Mouse (Mus musculus) limb, embryonic 11.5 days (tissue): ENCODE data around the gene Hist1h4j. TPM values are rescaled to one million over a fixed set of nuclear protein-coding genes. Genes with fewer than 3 reads are reported as not detected.
"Not testable (repeated sequence)": the region's sequence is repeated elsewhere in the genome, so short reads cannot be mapped to it uniquely, and the experiment has no call there.

ENCODE experiments used
- ATAC-seq: fragments of 200-750 bp; cut with Nextera tagmentation; 2 replicates; pipeline ENCODE4 v1.8.0; 2017; ENCODE audit warnings: low read depth; ENCODE audit not compliant: insufficient number of reproducible peaks, low FRiP score, low TSS enrichment
- DNase-seq: peaks from one replicate; pipeline ENCODE4 v3.0.0-alpha.2; 2015; ENCODE audit warnings: low spot score
- H3K27ac ChIP-seq: fragments of 300-500 bp; sonication (generic); replicated peaks from 2 replicates; pipeline ENCODE4 v1.5.1; 2014; ENCODE audit warnings: low read depth, mild to moderate bottlenecking, low read length
- H3K27me3 ChIP-seq: fragments of 300-500 bp; sonication (generic); 2 replicates; pipeline ENCODE4 v1.6.1; 2014; ENCODE audit warnings: mild to moderate bottlenecking, low read length, mixed read lengths; ENCODE audit not compliant: control insufficient read depth, insufficient read depth
- H3K36me3 ChIP-seq: fragments of 300-500 bp; sonication (generic); 2 replicates; pipeline ENCODE4 v1.6.1; 2014; ENCODE audit warnings: mild to moderate bottlenecking, low read length, moderate library complexity, mixed read lengths; ENCODE audit not compliant: control insufficient read depth, insufficient read depth
- H3K4me1 ChIP-seq: fragments of 300-500 bp; sonication (generic); 2 replicates; pipeline ENCODE4 v1.6.1; 2014; ENCODE audit warnings: low read length, mixed read lengths; ENCODE audit not compliant: control insufficient read depth, insufficient read depth
- H3K4me2 ChIP-seq: fragments of 300-500 bp; sonication (generic); 2 replicates; pipeline ENCODE4 v1.6.1; 2014; ENCODE audit warnings: low read depth, mild to moderate bottlenecking, moderate library complexity; ENCODE audit not compliant: severe bottlenecking
- H3K4me3 ChIP-seq: fragments of 300-500 bp; sonication (generic); 2 replicates; pipeline ENCODE4 v1.5.1; 2014; ENCODE audit warnings: low read depth, low read length
- H3K9ac ChIP-seq: fragments of 300-500 bp; sonication (generic); 2 replicates; pipeline ENCODE4 v1.6.1; 2014; ENCODE audit warnings: mild to moderate bottlenecking, low read length
- H3K9me3 ChIP-seq: fragments of 300-500 bp; sonication (generic); 2 replicates; pipeline ENCODE4 v1.6.1; 2016; ENCODE audit warnings: low read length; ENCODE audit not compliant: control insufficient read depth
- whole genome bisulfite sequencing: fragments of 180-500 bp; shearing (Covaris S2); extraction: QIAGEN DNeasy Blood & Tissue Kit; methylation state at CpG from one replicate; pipeline ENCODE4 v1.1.7; 2014; 5-methylcytosine and 5-hydroxymethylcytosine counted together
- polyA plus RNA-seq: library from polyadenylated mRNA; unstranded; fragments of >200 nt; fragmentation: Nextera tagmentation; extraction: Ambion mirVana; gene quantifications from 2 replicates; pipeline ENCODE4 v1.2.1, GENCODE M21; 2014

The Hist1h4j gene
- polyA plus RNA-seq, 1 experiment from 2014 or later = 1.7 TPM

GRCm38 (mm10) chr13:21721757-21722372 lies 13.0 kb upstream of the Hist1h4j start, which contains the start of gene Hist1h2bm:
Gene Hist1h2bm, plus strand, starts transcription at chr13:21722044.
- H3K4me1 ChIP-seq, H3K9me3 ChIP-seq, H3K27me3 ChIP-seq, H3K36me3 ChIP-seq: not testable (repeated sequence)
- peak within 1 kb of the TSS; percentile 64 for H3K4me2 ChIP-seq
- DNase-seq (peak; percentile 84), ATAC-seq (peak; percentile 97)
- peak within 1 kb of the TSS; percentile 30 for H3K4me3 ChIP-seq
- H3K9ac ChIP-seq = peak within 1 kb of the TSS; percentile 82
- H3K27ac ChIP-seq = peak within 1 kb of the TSS; percentile 96
- under 1% methylated on average over 37 of the region's 37 CpGs for WGBS

GRCm38 (mm10) chr13:21722373-21722925 lies 12.4 kb upstream of the Hist1h4j start:
- H3K9me3 ChIP-seq = no peaks in the 10 kb centered on the region
- H3K27me3 ChIP-seq = no peaks in the 10 kb centered on the region
- ATAC-seq (peak; percentile 3; the same call in 1 of the 2 replicates), DNase-seq (peak; percentile 71)
- 0 out of 2 replicates have a peak, but pooled peaks cover 4% of the 10 kb centered on the region for H3K4me1 ChIP-seq
- peak overlapping the region; percentile 40 for H3K4me2 ChIP-seq
- H3K4me3 ChIP-seq = peak overlapping the region; percentile 15; the same call in 1 of the 2 replicates
- H3K36me3 ChIP-seq = no peaks in the 10 kb centered on the region
- peak overlapping the region; percentile 96 for H3K27ac ChIP-seq
- WGBS = 4% methylated on average over 11 of the region's 11 CpGs
- peak overlapping the region; percentile 44 for H3K9ac ChIP-seq

GRCm38 (mm10) chr13:21722993-21723836 lies 11.6 kb upstream of the Hist1h4j start:
- ATAC-seq (no peak), DNase-seq (peak; percentile 60)
- Histone ChIP-seq H3K9ac (no peak overlapping the region), H3K4me2 (peak overlapping the region; percentile 40; the same call in 1 of the 2 replicates), H3K9me3 (no peaks in the 10 kb centered on the region), H3K4me3 (no peak overlapping the region), H3K27me3 (no peaks in the 10 kb centered on the region), H3K27ac (peak overlapping the region; percentile 65; the same call in 1 of the 2 replicates), H3K4me1 (0 out of 2 replicates have a peak, but pooled peaks cover 4% of the 10 kb centered on the region), H3K36me3 (no peaks in the 10 kb centered on the region)
- WGBS = 37% methylated on average over 5 of the region's 5 CpGs

GRCm38 (mm10) chr13:21727948-21728572 lies 6.8 kb upstream of the Hist1h4j start:
- no peaks in the 10 kb centered on the region for H3K36me3 ChIP-seq
- DNase-seq = no peak
- H3K4me3 ChIP-seq = no peak overlapping the region
- H3K9me3 ChIP-seq = no peaks in the 10 kb centered on the region
- no peaks in the 10 kb centered on the region for H3K27me3 ChIP-seq
- no peak overlapping the region for H3K4me2 ChIP-seq
- no peak overlapping the region for H3K27ac ChIP-seq
- WGBS = 19% methylated on average over 11 of the region's 11 CpGs
- ATAC-seq = no peak
- H3K9ac ChIP-seq = no peak overlapping the region
- H3K4me1 ChIP-seq = no peaks in the 10 kb centered on the region

GRCm38 (mm10) chr13:21729544-21729943 lies 5.3 kb upstream of the Hist1h4j start:
- no peak for ATAC-seq
- DNase-seq = no peak
- H3K4me3 ChIP-seq = no peak overlapping the region
- no peaks in the 10 kb centered on the region for H3K9me3 ChIP-seq
- H3K4me2 ChIP-seq = no peak overlapping the region
- 47% methylated on average over 1 of the region's 1 CpGs for WGBS
- H3K4me1 ChIP-seq = no peaks in the 10 kb centered on the region
- no peak overlapping the region for H3K27ac ChIP-seq
- H3K36me3 ChIP-seq = no peaks in the 10 kb centered on the region
- H3K27me3 ChIP-seq = no peaks in the 10 kb centered on the region
- no peak overlapping the region for H3K9ac ChIP-seq

GRCm38 (mm10) chr13:21733466-21733865 lies 1.4 kb upstream of the Hist1h4j start:
- Histone ChIP-seq H3K4me3 (no peak overlapping the region), H3K27me3 (no peaks in the 10 kb centered on the region), H3K27ac (peak overlapping the region; percentile 98), H3K9ac (peak overlapping the region; percentile 90), H3K36me3 (no peaks in the 10 kb centered on the region), H3K4me1 (no peaks in the 10 kb centered on the region), H3K9me3 (no peaks in the 10 kb centered on the region), H3K4me2 (no peak overlapping the region)
- ATAC-seq (peak; percentile 26), DNase-seq (peak; percentile 64)
- 70% methylated on average over 5 of the region's 5 CpGs for WGBS

- peak overlapping the region; percentile 38 for H3K4me3 ChIP-seq
- peak overlapping the region; percentile 98 for H3K27ac ChIP-seq
- H3K9ac ChIP-seq = peak overlapping the region; percentile 90
- ATAC-seq = peak; percentile 77
- no peaks in the 10 kb centered on the region for H3K9me3 ChIP-seq
- no peaks in the 10 kb centered on the region for H3K36me3 ChIP-seq
- DNase-seq = peak; percentile 87
- no peaks in the 10 kb centered on the region for H3K4me1 ChIP-seq
- under 1% methylated on average over 21 of the region's 21 CpGs for WGBS
- H3K4me2 ChIP-seq = peak overlapping the region; percentile 52
- no peaks in the 10 kb centered on the region for H3K27me3 ChIP-seq
These were observed 606 bp upstream of the Hist1h4j start for GRCm38 (mm10) chr13:21734010-21734905.
